Mouse (Mus musculus) gastrocnemius, postnatal 4 days (tissue): Measurements from ENCODE around the gene Dnajb11. TPM values are rescaled to one million over a fixed set of nuclear protein-coding genes. Genes with fewer than 3 reads are reported as not detected.

ENCODE experiments used
- DNase-seq, 2 experiments: peaks; one replicate each; pipeline ENCODE4 v3.0.0; 2021 to 2022; ENCODE audit warnings: low spot score in 2 of 2, mixed read lengths in 2 of 2
- total RNA-seq, 2 experiments: library from RNA; stranded (reverse); gene quantifications; 2 replicates each; pipeline ENCODE4 v1.2.3; 2021

Gene Dnajb11
- total RNA-seq, 2 experiments from 2014 or later = 46.7 to 48.1 TPM

GRCm38 (mm10) chr16:22880900-22881299, 23.3 kb downstream of the Dnajb11 start:
- DNase-seq = no peak

- no peak for DNase-seq
Observed at GRCm38 (mm10) chr16:22881487-22881886, 23.8 kb downstream of the Dnajb11 start.

- DNase-seq = no peak
Observed at GRCm38 (mm10) chr16:22883441-22883840, 25.8 kb downstream of the Dnajb11 start.

- no peak for DNase-seq
Observed at GRCm38 (mm10) chr16:22885356-22885755, 27.7 kb downstream of the Dnajb11 start.

GRCm38 (mm10) chr16:22886726-22887125, 29.1 kb downstream of the Dnajb11 start:
- DNase-seq = no peak

GRCm38 (mm10) chr16:22888835-22889234, 31.2 kb downstream of the Dnajb11 start:
- DNase-seq = no peak

- DNase-seq = no peak
Observed at GRCm38 (mm10) chr16:22889716-22890115, 32.1 kb downstream of the Dnajb11 start.

- DNase-seq = no peak
Observed at GRCm38 (mm10) chr16:22890683-22891510, 33.3 kb downstream of the Dnajb11 start, which contains the start of gene Ahsg. Ahsg (plus strand) TSS chr16:22891277.

- no peak for DNase-seq
Observed at GRCm38 (mm10) chr16:22891733-22892154, 34.1 kb downstream of the Dnajb11 start.

- no peak for DNase-seq
Observed at GRCm38 (mm10) chr16:22894095-22894494, 36.5 kb downstream of the Dnajb11 start.

GRCm38 (mm10) chr16:22896618-22897017, 39.0 kb downstream of the Dnajb11 start:
- no peak for DNase-seq

GRCm38 (mm10) chr16:22899346-22899745, 41.7 kb downstream of the Dnajb11 start:
- DNase-seq = no peak

GRCm38 (mm10) chr16:22899866-22900570, 42.4 kb downstream of the Dnajb11 start:
- DNase-seq = no peak

- no peak for DNase-seq
Observed at GRCm38 (mm10) chr16:22901326-22901725, 43.7 kb downstream of the Dnajb11 start.

- no peak for DNase-seq
Observed at GRCm38 (mm10) chr16:22909290-22909689, 51.6 kb downstream of the Dnajb11 start.

- peak in 1 of 2 experiments; percentile 19 for DNase-seq
Observed at GRCm38 (mm10) chr16:22911986-22912385, 54.3 kb downstream of the Dnajb11 start.

- DNase-seq = no peak
Observed at GRCm38 (mm10) chr16:22912886-22913285, 55.2 kb downstream of the Dnajb11 start.

GRCm38 (mm10) chr16:22914276-22914675, 56.6 kb downstream of the Dnajb11 start:
- DNase-seq = no peak

- DNase-seq = no peak
Observed at GRCm38 (mm10) chr16:22918034-22918433, 60.4 kb downstream of the Dnajb11 start, which contains the start of gene Fetub. Fetub (plus strand) TSS chr16:22918334.

- DNase-seq = no peak
Observed at GRCm38 (mm10) chr16:22918664-22919312, 61.1 kb downstream of the Dnajb11 start.

GRCm38 (mm10) chr16:22919971-22920854, 62.6 kb downstream of the Dnajb11 start:
- DNase-seq = no peak
